8 mouse cellular contexts compared by ENCODE assay signal in the genomic region with DNA sequence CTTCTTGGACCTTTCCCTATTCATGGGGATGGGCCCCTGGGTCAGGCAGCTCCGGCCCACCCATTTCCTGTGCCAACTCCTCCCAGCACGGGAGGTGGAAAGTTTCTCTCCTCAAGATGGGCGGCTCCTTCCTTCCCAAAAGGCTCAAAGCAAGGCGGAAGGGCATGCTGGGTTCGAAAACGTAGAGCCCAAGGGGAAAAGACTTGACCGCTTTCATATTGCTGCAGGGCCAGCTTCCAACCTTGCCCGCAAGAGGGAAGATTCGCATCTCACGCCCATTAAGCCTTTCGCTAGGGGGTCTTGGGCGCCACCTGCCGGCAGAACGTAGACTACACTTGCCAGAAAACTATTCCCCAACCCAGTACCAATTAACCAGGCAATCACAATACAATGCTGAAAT. TPM values are rescaled to one million over a fixed set of nuclear protein-coding genes. Genes with fewer than 3 reads are reported as not detected.
A peak's percentile ranks its signal among the peaks of the same experiment; 100 is the strongest.
DNase-seq lines count a peak whose midpoint lies in the region; ATAC-seq and TF ChIP-seq lines count a peak whose summit lies in the region.

No protein-coding gene starts in this region.

- peak overlapping the region; percentile 41 for H3K9ac ChIP-seq in intestine, postnatal 0 days (ENCODE audit: low read depth, low read length)
- H3K9ac ChIP-seq in midbrain, embryonic 11.5 days (ENCODE audit: low read length), result peak overlapping the region; percentile 99

- peaks cover 17% of the 10 kb centered on the region for H3K4me1 ChIP-seq in intestine, postnatal 0 days (replicated peaks; ENCODE audit: control insufficient read depth, insufficient read depth, low read length)
- H3K4me1 ChIP-seq in limb, embryonic 10.5 days, result peaks cover 78% of the 10 kb centered on the region
- H3K4me1 ChIP-seq in midbrain, embryonic 11.5 days (ENCODE audit: control insufficient read depth, insufficient read depth, low read length), result peaks cover 40% of the 10 kb centered on the region

- H3K27ac ChIP-seq in intestine, postnatal 0 days (ENCODE audit: low read depth, low read length), result peak overlapping the region; percentile 51
- peak overlapping the region; percentile 98 for H3K27ac ChIP-seq in limb, embryonic 10.5 days
- no peak overlapping the region for H3K27ac ChIP-seq in midbrain, embryonic 11.5 days (ENCODE audit: low read depth, low read length)

- 0 out of 2 replicates have a peak, but pooled peaks cover 2% of the 10 kb centered on the region for H3K36me3 ChIP-seq in intestine, postnatal 0 days (ENCODE audit: control insufficient read depth, insufficient read depth)
- peaks cover 49% of the 10 kb centered on the region for H3K36me3 ChIP-seq in limb, embryonic 10.5 days
- H3K36me3 ChIP-seq in midbrain, embryonic 11.5 days (ENCODE audit: control insufficient read depth, insufficient read depth, low read length), result no peaks in the 10 kb centered on the region

- peak; percentile 99 for TF ChIP-seq CTCF in intestine, postnatal 0 days (IDR thresholded peaks at IDR 0.05; ENCODE audit: low read depth)

- no peak for ATAC-seq in intestine, postnatal 0 days
- no peak for ATAC-seq in midbrain, embryonic 11.5 days (ENCODE audit: low FRiP score)

- DNase-seq in adrenal gland, adult 2 months, result peak; percentile 90
- DNase-seq in embryo, embryonic 9.5 days (ENCODE audit: extremely low spot score), result peak; percentile 86
- DNase-seq in heart, adult 11 months, result peak; percentile 99
- DNase-seq in limb, embryonic 10.5 days (ENCODE audit: low spot score), result peak; percentile 94
- DNase-seq in midbrain, embryonic 11.5 days (ENCODE audit: low spot score, missing footprints), result peak; percentile 99
- peak; percentile 61 to 62 for DNase-seq in right cerebral cortex, postnatal 36 days (ENCODE audit: low spot score in 2 of 2)
- peak; percentile 81 to 88 for DNase-seq in urinary bladder, postnatal 36 days (ENCODE audit: low spot score in 2 of 2)

- H3K27me3 ChIP-seq in intestine, postnatal 0 days (replicated peaks; ENCODE audit: control insufficient read depth, insufficient read depth, low read length), result no peaks in the 10 kb centered on the region
- H3K27me3 ChIP-seq in limb, embryonic 10.5 days (ENCODE audit: low read depth, poor library complexity, severe bottlenecking), result no peaks in the 10 kb centered on the region
- H3K27me3 ChIP-seq in midbrain, embryonic 11.5 days (ENCODE audit: control insufficient read depth, insufficient read depth, low read length), result no peaks in the 10 kb centered on the region

- H3K9me3 ChIP-seq in intestine, postnatal 0 days (ENCODE audit: control insufficient read depth), result no peaks in the 10 kb centered on the region
- H3K9me3 ChIP-seq in limb, embryonic 10.5 days (replicated peaks), result no peaks in the 10 kb centered on the region
- H3K9me3 ChIP-seq in midbrain, embryonic 11.5 days (ENCODE audit: control insufficient read depth, low read length), result no peaks in the 10 kb centered on the region

- peak overlapping the region; percentile 95 for H3K4me2 ChIP-seq in intestine, postnatal 0 days (replicated peaks; ENCODE audit: low read depth)
- H3K4me2 ChIP-seq in midbrain, embryonic 11.5 days, result peak overlapping the region; percentile 67

- 4% methylated on average over 14 of the region's 14 CpGs for WGBS in intestine, postnatal 0 days
- 3% methylated on average over 14 of the region's 14 CpGs for WGBS in limb, embryonic 10.5 days
- WGBS in midbrain, embryonic 11.5 days, result 9% methylated on average over 14 of the region's 14 CpGs

- peak overlapping the region; percentile 84 for H3K4me3 ChIP-seq in intestine, postnatal 0 days (ENCODE audit: low read depth, low read length)
- H3K4me3 ChIP-seq in limb, embryonic 10.5 days, result peak overlapping the region; percentile 97
- H3K4me3 ChIP-seq in midbrain, embryonic 11.5 days (ENCODE audit: low read depth, low read length), result peak overlapping the region; percentile 95

RNA-seq across cellular contexts. Expression of gene Ehbp1l1, which starts 1.6 kb away (rescaled TPM):
- 10 to 100 TPM; 30.3 to 31.6 TPM for total RNA-seq in adrenal gland, adult 2 months (2021)
- 47.6 and 49.2 TPM in 2 replicates for polyA plus RNA-seq in adrenal gland, adult 2 months (2012; rRNA removed)
- polyA plus RNA-seq in intestine, postnatal 0 days (2015; fragmentation: Nextera tagmentation; extraction: Ambion mirVana), result 49.8 and 51.0 TPM in 2 replicates
- polyA plus RNA-seq in limb, embryonic 10.5 days (2016; fragmentation: Nextera tagmentation; extraction: Ambion mirVana), result 8.4 and 9.2 TPM in 2 replicates
- polyA plus RNA-seq in midbrain, embryonic 11.5 days (2014; fragmentation: Nextera tagmentation; extraction: Ambion mirVana), result 5.3 and 5.4 TPM in 2 replicates

RNA-seq across cellular contexts. Expression of gene Fam89b, which starts 1.8 kb away (rescaled TPM):
- 10 to 100 TPM; 58.1 to 68.4 TPM for total RNA-seq in adrenal gland, adult 2 months (2021)
- polyA plus RNA-seq in adrenal gland, adult 2 months (2012; rRNA removed), result 443 and 466 TPM in 2 replicates
- 48.5 and 48.9 TPM in 2 replicates for polyA plus RNA-seq in intestine, postnatal 0 days (2015; fragmentation: Nextera tagmentation; extraction: Ambion mirVana)
- polyA plus RNA-seq in limb, embryonic 10.5 days (2016; fragmentation: Nextera tagmentation; extraction: Ambion mirVana), result 158 TPM in 2 replicates
- 157 and 158 TPM in 2 replicates for polyA plus RNA-seq in midbrain, embryonic 11.5 days (2014; fragmentation: Nextera tagmentation; extraction: Ambion mirVana)

RNA-seq across cellular contexts. Expression of gene Ltbp3, which starts 13.0 kb away (rescaled TPM):
- 100 to 1,000 TPM; 174 to 246 TPM for total RNA-seq in adrenal gland, adult 2 months (2021)
- polyA plus RNA-seq in adrenal gland, adult 2 months (2012; rRNA removed), result 737 and 768 TPM in 2 replicates
- 11.9 and 15.6 TPM in 2 replicates for polyA plus RNA-seq in intestine, postnatal 0 days (2015; fragmentation: Nextera tagmentation; extraction: Ambion mirVana)
- 2.2 and 3.4 TPM in 2 replicates for polyA plus RNA-seq in limb, embryonic 10.5 days (2016; fragmentation: Nextera tagmentation; extraction: Ambion mirVana)
- 4.8 and 6.0 TPM in 2 replicates for polyA plus RNA-seq in midbrain, embryonic 11.5 days (2014; fragmentation: Nextera tagmentation; extraction: Ambion mirVana)

RNA-seq across cellular contexts. Expression of gene Kcnk7, which starts 23.5 kb away (rescaled TPM):
- not detected for total RNA-seq in adrenal gland, adult 2 months (2021)
- not detected in 2 replicates for polyA plus RNA-seq in adrenal gland, adult 2 months (2012; rRNA removed)
- 0.12 and 0.21 TPM in 2 replicates for polyA plus RNA-seq in intestine, postnatal 0 days (2015; fragmentation: Nextera tagmentation; extraction: Ambion mirVana)
- polyA plus RNA-seq in limb, embryonic 10.5 days (2016; fragmentation: Nextera tagmentation; extraction: Ambion mirVana), result not detected in 2 replicates
- polyA plus RNA-seq in midbrain, embryonic 11.5 days (2014; fragmentation: Nextera tagmentation; extraction: Ambion mirVana), result not detected in 2 replicates

RNA-seq across cellular contexts. Expression of gene Pcnx3, which starts 39.0 kb away (rescaled TPM):
- total RNA-seq in adrenal gland, adult 2 months (2021), result 10 to 100 TPM; 88.9 to 90.8 TPM
- polyA plus RNA-seq in adrenal gland, adult 2 months (2012; rRNA removed), result 330 and 358 TPM in 2 replicates
- polyA plus RNA-seq in intestine, postnatal 0 days (2015; fragmentation: Nextera tagmentation; extraction: Ambion mirVana), result 9.3 and 12.7 TPM in 2 replicates
- polyA plus RNA-seq in limb, embryonic 10.5 days (2016; fragmentation: Nextera tagmentation; extraction: Ambion mirVana), result 31.6 and 34.3 TPM in 2 replicates
- 18.6 and 23.1 TPM in 2 replicates for polyA plus RNA-seq in midbrain, embryonic 11.5 days (2014; fragmentation: Nextera tagmentation; extraction: Ambion mirVana)

Comparison
In these comparisons a context has a peak if more than half of its experiments do, and no peak if none do; other contexts are left out.
1. RNA of gene Ltbp3, which starts 13.0 kb away (polyA plus RNA-seq): 737 to 768 TPM in adrenal gland, adult 2 months; 11.9 to 15.6 TPM in intestine, postnatal 0 days, 4.8 to 6.0 TPM in midbrain, embryonic 11.5 days and 2.2 to 3.4 TPM in limb, embryonic 10.5 days; every median in the first group is over 10 times any median in the second.
2. Peak in every context shown above with its lines, with median percentiles within 50 percentile points of each other: DNase-seq and H3K4me3 ChIP-seq.